In the genomic region with DNA sequence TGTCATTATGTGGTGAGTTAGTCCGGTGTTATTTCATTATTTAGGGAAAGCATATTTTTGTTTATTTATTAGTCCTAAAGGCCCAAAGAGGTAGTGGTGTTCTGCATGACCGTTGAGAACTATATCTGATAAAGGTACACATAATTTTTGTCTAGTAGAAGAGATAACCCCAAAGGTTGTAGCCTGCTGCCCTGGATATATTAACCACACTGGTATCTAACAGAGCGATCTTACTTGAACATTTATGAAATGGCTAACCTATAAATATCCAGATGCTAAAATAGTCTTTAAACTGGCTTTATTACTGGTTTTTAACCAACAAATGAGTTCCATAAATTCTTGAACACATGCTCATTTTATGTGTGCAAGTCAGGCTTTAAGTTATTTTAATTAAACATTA, we compare ENCODE assay signal across 25 mouse cellular contexts.
"Had no signal": no experiment of that assay in that cellular context is flagged by ENCODE, and none has a peak within 500 bp of the region (broad histone marks: within the 10 kb centered on the region; RNA-seq: fewer than 3 reads in every experiment).

No protein-coding gene starts in this region.

- H3K36me3 ChIP-seq: hindbrain, embryonic 10.5 days; hindbrain, embryonic 12.5 days; intestine, embryonic 15.5 days; limb, embryonic 10.5 days; limb, embryonic 12.5 days had no signal

- DNase-seq: gastrocnemius, adult 2 months; gastrocnemius, postnatal 10 days; gastrocnemius, postnatal 25 days; heart, adult 18-20 months; heart, postnatal 14 days; heart, postnatal 4 days; kidney, adult 18-20 months; kidney, adult 8-10 months; kidney, postnatal 10 days; kidney, postnatal 25 days; kidney, postnatal 4 days had no signal

- H3K4me2 ChIP-seq: heart, embryonic 11.5 days; heart, embryonic 13.5 days; heart, embryonic 15.5 days; hindbrain, embryonic 12.5 days; hindbrain, embryonic 14.5 days; intestine, embryonic 15.5 days; limb, embryonic 12.5 days had no signal

- H3K9me3 ChIP-seq: heart, embryonic 13.5 days; heart, embryonic 15.5 days; hindbrain, embryonic 10.5 days; hindbrain, embryonic 12.5 days; intestine, embryonic 15.5 days; limb, embryonic 10.5 days; limb, embryonic 12.5 days had no signal

- H3K27me3 ChIP-seq: heart, embryonic 13.5 days; heart, embryonic 15.5 days; hindbrain, embryonic 12.5 days; intestine, embryonic 15.5 days; limb, embryonic 12.5 days had no signal

- H3K4me1 ChIP-seq: hindbrain, embryonic 10.5 days; hindbrain, embryonic 12.5 days had no signal

- H3K9ac ChIP-seq: heart, embryonic 13.5 days; heart, embryonic 15.5 days; hindbrain, embryonic 12.5 days; hindbrain, embryonic 14.5 days; intestine, embryonic 15.5 days; limb, embryonic 12.5 days had no signal

- H3K27ac ChIP-seq: gastrocnemius, adult 2 months; heart, embryonic 13.5 days; heart, embryonic 15.5 days; hindbrain, embryonic 10.5 days; hindbrain, embryonic 12.5 days; hindbrain, embryonic 14.5 days; intestine, embryonic 15.5 days; layer of hippocampus, adult 2 months; left cerebral cortex, adult 2 months; limb, embryonic 10.5 days; limb, embryonic 12.5 days had no signal

- H3K4me3 ChIP-seq: gastrocnemius, adult 2 months; heart, embryonic 13.5 days; heart, embryonic 15.5 days; hindbrain, embryonic 10.5 days; hindbrain, embryonic 12.5 days; intestine, embryonic 15.5 days; layer of hippocampus, adult 2 months; left cerebral cortex, adult 2 months; limb, embryonic 10.5 days; limb, embryonic 12.5 days had no signal

- ATAC-seq: hindbrain, embryonic 16.5 days; inflammation-experienced regulatory T-cells, adult 6 months; intestine, embryonic 15.5 days; intestine, postnatal 0 days had no signal
